Mouse (Mus musculus): Measurements from ENCODE around the gene Cdkal1. TPM values are rescaled to one million over a fixed set of nuclear protein-coding genes. Genes with fewer than 3 reads are reported as not detected.

The Cdkal1 gene
- polyA plus RNA-seq, 1 experiment: 0.55 TPM

DNA sequence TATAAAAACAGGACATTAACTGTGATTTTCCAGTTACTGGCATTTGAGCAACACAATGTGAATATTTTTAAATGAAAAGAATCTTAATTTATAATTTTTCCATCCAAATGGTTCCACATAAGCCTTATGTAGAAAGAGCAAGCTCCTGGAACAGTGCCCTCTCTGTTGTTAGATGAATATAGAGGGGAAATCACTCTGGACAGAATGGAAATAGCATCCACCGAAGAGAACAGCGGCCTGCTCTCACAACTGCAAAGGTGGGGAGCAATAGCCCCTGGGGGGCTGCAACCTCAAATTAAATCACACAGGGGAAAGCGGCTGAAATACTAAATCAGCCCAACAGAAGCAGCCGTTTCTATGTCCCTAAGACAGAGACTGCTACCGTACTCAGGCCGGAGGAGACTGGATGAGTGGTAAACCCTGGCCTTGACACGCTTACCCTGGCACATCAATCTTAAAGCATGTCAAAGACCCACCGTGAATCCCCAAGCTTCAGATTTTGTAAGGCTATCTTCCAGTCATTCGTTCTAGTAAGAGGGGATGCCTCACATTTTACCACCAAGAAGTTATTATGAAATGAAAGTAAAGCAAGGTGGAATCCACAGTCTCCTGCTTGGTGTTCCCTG lies 300.2 kb downstream of the Cdkal1 start:
- no peak overlapping the region for H3K27ac ChIP-seq (ENCODE audit: insufficient read depth, low read depth, low read length)
- no peaks in the 10 kb centered on the region for H3K4me1 ChIP-seq (ENCODE audit: control insufficient read depth, insufficient read depth, insufficient read length, low read length)
- no peaks in the 10 kb centered on the region for H3K27me3 ChIP-seq (ENCODE audit: control insufficient read depth, insufficient read depth, low read length)
- WGBS: 90% methylated on average over 9 of the region's 9 CpGs
- H3K36me3 ChIP-seq (ENCODE audit: control insufficient read depth, insufficient read depth, low read length): peaks cover 4% of the 10 kb centered on the region; the same call in 1 of the 2 replicates
- TF ChIP-seq CTCF (IDR thresholded peaks at IDR 0.05; ENCODE audit: extremely low read depth, insufficient read length, insufficient replicate concordance, low read depth, low read length) (no peak), POLR2A (IDR thresholded peaks at IDR 0.05; ENCODE audit: low read depth, low read length) (no peak)
- no peak overlapping the region for H3K4me3 ChIP-seq (ENCODE audit: low read depth, low read length)

DNA sequence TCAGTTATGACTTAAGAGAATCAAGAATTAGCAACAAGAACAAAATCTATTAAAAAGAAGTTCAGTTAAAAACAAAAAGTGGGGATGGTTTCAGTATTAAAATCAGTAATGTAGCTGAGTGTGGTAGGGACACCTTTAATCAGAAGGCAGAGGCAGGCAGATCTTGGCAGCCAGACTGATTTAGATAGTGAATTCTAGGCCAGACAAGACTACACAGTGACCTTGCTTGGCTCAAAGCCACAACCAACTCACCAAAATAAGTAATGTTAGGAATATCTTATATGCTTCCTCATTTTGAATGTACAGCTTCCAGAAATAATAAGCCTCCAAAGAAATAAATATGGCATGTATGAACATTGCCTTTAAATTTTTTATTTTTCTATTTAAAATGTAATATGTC lies 301.7 kb downstream of the Cdkal1 start:
- TF ChIP-seq POLR2A (IDR thresholded peaks at IDR 0.05; ENCODE audit: low read depth, low read length) (no peak), CTCF (IDR thresholded peaks at IDR 0.05; ENCODE audit: extremely low read depth, insufficient read length, insufficient replicate concordance, low read depth, low read length) (no peak)
- no peak overlapping the region for H3K4me3 ChIP-seq (ENCODE audit: low read depth, low read length)

DNA sequence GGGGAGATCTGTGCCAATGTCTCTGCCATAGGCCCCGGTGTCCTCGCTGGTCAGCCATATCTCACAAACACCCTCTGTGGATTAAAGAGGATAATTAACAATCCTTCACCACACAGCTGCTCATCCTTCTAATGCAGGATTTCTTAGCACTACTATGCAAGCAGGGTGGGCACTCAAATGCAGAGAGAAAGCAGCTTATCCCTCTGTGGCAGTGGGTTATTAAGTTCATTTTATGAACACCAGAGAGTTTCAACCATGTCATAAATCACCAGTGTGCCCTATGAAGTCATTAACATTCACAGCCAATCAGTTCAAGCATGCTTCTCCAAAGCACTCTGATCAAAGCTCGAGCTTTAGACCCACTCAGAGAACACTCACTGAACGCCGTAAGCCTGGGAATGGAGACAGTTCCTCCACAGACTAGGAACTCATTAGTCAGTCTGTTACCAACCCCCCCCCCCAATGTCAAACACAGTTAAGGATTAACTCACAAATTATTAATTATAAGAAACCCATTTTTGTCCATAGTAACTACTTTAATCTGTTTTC lies 303.1 kb downstream of the Cdkal1 start:
- H3K27ac ChIP-seq (ENCODE audit: insufficient read depth, low read depth, low read length): no peak overlapping the region
- no peak for TF ChIP-seq CTCF (IDR thresholded peaks at IDR 0.05; ENCODE audit: extremely low read depth, insufficient read length, insufficient replicate concordance, low read depth, low read length)
- no peak for TF ChIP-seq POLR2A (IDR thresholded peaks at IDR 0.05; ENCODE audit: low read depth, low read length)
- 60% methylated on average over 5 of the region's 5 CpGs for WGBS
- peaks cover 4% of the 10 kb centered on the region for H3K36me3 ChIP-seq (ENCODE audit: control insufficient read depth, insufficient read depth, low read length)
- no peak overlapping the region for H3K4me3 ChIP-seq (ENCODE audit: low read depth, low read length)
- no peaks in the 10 kb centered on the region for H3K4me1 ChIP-seq (ENCODE audit: control insufficient read depth, insufficient read depth, insufficient read length, low read length)
- no peaks in the 10 kb centered on the region for H3K27me3 ChIP-seq (ENCODE audit: control insufficient read depth, insufficient read depth, low read length)

More for the DNA sequence above, 301.7 kb downstream of the Cdkal1 start:
- no peak overlapping the region for H3K27ac ChIP-seq (ENCODE audit: insufficient read depth, low read depth, low read length)
- H3K36me3 ChIP-seq (ENCODE audit: control insufficient read depth, insufficient read depth, low read length): peaks cover 4% of the 10 kb centered on the region
- no peaks in the 10 kb centered on the region for H3K27me3 ChIP-seq (ENCODE audit: control insufficient read depth, insufficient read depth, low read length)
- H3K4me1 ChIP-seq (ENCODE audit: control insufficient read depth, insufficient read depth, insufficient read length, low read length): no peaks in the 10 kb centered on the region

DNA sequence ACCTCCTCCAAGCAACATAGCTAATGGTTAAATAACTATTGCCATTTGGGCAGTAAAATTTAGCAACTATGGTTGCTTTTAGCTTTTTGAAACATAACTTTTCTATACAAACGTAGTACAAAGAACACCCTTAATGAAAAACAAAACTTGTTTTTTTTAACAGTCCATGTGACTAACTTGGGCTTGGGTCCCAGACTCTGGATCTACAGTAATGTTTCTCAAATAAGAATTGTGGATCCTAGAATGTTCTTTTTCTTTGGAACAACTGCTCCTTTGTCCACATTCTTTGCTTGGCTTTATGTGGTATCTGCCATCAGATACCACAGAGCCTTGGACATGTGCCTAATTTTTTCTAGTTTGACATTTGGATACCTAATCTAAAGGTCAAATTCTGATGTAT lies 304.6 kb downstream of the Cdkal1 start:
- no peak overlapping the region for H3K27ac ChIP-seq (ENCODE audit: insufficient read depth, low read depth, low read length)
- peaks cover 4% of the 10 kb centered on the region for H3K36me3 ChIP-seq (ENCODE audit: control insufficient read depth, insufficient read depth, low read length)
- H3K4me1 ChIP-seq (ENCODE audit: control insufficient read depth, insufficient read depth, insufficient read length, low read length): no peaks in the 10 kb centered on the region
- no peak overlapping the region for H3K4me3 ChIP-seq (ENCODE audit: low read depth, low read length)
- TF ChIP-seq CTCF (IDR thresholded peaks at IDR 0.05; ENCODE audit: extremely low read depth, insufficient read length, insufficient replicate concordance, low read depth, low read length) (no peak), POLR2A (IDR thresholded peaks at IDR 0.05; ENCODE audit: low read depth, low read length) (no peak)
- H3K27me3 ChIP-seq (ENCODE audit: control insufficient read depth, insufficient read depth, low read length): no peaks in the 10 kb centered on the region
- WGBS: 43% methylated on average over 1 of the region's 1 CpGs

DNA sequence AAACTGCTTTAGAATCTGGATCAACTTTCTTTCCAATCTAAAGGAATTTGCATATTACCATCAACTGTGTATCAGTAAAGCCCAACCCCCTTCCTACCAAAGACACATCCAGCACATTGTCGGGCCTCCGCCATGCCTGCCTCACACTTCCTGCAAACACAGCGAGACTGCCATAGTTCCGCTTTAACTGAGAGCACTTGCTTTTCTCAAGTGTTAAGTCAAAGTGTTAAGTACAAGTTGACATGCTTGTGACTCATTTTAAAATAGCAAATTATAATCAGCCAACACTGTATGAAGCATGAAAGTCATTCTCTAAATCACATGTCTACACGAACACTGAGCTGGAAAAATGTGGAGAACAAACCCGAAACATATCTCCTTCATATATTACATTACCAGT lies 305.3 kb downstream of the Cdkal1 start:
- Histone ChIP-seq H3K27me3 (ENCODE audit: control insufficient read depth, insufficient read depth, low read length) (no peaks in the 10 kb centered on the region), H3K27ac (ENCODE audit: insufficient read depth, low read depth, low read length) (no peak overlapping the region), H3K4me1 (ENCODE audit: control insufficient read depth, insufficient read depth, insufficient read length, low read length) (no peaks in the 10 kb centered on the region), H3K4me3 (ENCODE audit: low read depth, low read length) (no peak overlapping the region), H3K36me3 (ENCODE audit: control insufficient read depth, insufficient read depth, low read length) (peaks cover 4% of the 10 kb centered on the region)
- WGBS: 86% methylated on average over 6 of the region's 6 CpGs
- TF ChIP-seq CTCF (IDR thresholded peaks at IDR 0.05; ENCODE audit: extremely low read depth, insufficient read length, insufficient replicate concordance, low read depth, low read length) (no peak), POLR2A (IDR thresholded peaks at IDR 0.05; ENCODE audit: low read depth, low read length) (no peak)

DNA sequence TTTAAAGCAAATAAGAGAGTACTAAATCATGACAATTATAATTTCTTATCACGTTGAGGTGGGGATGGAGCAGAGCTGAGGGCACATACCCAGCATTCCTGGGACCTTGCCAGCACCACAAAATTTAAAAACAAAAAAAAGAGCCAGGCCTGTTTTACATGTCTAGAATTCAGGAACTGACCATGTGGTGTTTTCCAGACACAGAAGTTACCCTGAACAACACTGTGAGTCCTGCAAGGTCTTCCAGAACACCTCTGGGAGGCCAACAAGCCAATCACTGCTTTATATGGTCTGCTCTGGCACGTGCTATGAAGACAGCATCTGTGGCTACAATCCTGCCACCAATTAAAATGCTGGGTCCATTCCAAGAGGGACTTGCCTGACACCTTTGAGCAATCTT lies 305.7 kb downstream of the Cdkal1 start:
- H3K4me3 ChIP-seq (ENCODE audit: low read depth, low read length): no peak overlapping the region
- 33% methylated on average over 2 of the region's 2 CpGs for WGBS
- no peak for TF ChIP-seq POLR2A (IDR thresholded peaks at IDR 0.05; ENCODE audit: low read depth, low read length)
- TF ChIP-seq CTCF (IDR thresholded peaks at IDR 0.05; ENCODE audit: extremely low read depth, insufficient read length, insufficient replicate concordance, low read depth, low read length): no peak
- no peaks in the 10 kb centered on the region for H3K4me1 ChIP-seq (ENCODE audit: control insufficient read depth, insufficient read depth, insufficient read length, low read length)
- H3K27me3 ChIP-seq (ENCODE audit: control insufficient read depth, insufficient read depth, low read length): no peaks in the 10 kb centered on the region
- H3K27ac ChIP-seq (ENCODE audit: insufficient read depth, low read depth, low read length): no peak overlapping the region
- peaks cover 4% of the 10 kb centered on the region for H3K36me3 ChIP-seq (ENCODE audit: control insufficient read depth, insufficient read depth, low read length)

DNA sequence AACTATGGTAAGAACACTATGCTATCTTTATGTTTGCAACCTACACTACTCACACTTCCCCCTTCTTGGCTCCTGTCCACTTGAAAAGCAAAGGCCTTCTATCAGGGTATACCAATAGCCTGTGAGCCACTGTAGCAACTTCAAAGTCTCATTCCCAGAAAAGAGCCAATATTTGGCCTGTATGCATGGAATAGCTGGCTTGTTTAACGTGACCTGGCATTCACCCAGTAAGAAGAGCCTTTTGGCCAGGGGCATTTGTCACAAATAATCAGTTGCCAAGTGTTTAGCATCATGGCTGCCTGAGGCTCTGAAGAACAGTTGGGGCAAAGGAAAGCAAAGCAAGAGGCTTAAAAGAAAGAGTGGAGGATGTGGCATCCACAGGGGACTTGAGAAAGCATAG lies 317.6 kb downstream of the Cdkal1 start:
- H3K27ac ChIP-seq (ENCODE audit: insufficient read depth, low read depth, low read length): no peak overlapping the region
- H3K4me3 ChIP-seq (ENCODE audit: low read depth, low read length): no peak overlapping the region
- no peaks in the 10 kb centered on the region for H3K27me3 ChIP-seq (ENCODE audit: control insufficient read depth, insufficient read depth, low read length)
- 0 out of 2 replicates have a peak, but pooled peaks cover 2% of the 10 kb centered on the region for H3K4me1 ChIP-seq (ENCODE audit: control insufficient read depth, insufficient read depth, insufficient read length, low read length)
- WGBS: 50% methylated on average over 1 of the region's 1 CpGs
- TF ChIP-seq POLR2A (IDR thresholded peaks at IDR 0.05; ENCODE audit: low read depth, low read length) (no peak), CTCF (IDR thresholded peaks at IDR 0.05; ENCODE audit: extremely low read depth, insufficient read length, insufficient replicate concordance, low read depth, low read length) (no peak)
- H3K36me3 ChIP-seq (ENCODE audit: control insufficient read depth, insufficient read depth, low read length): no peaks in the 10 kb centered on the region

Measured in small intestine, adult 2 months (tissue).